Mouse (Mus musculus): ENCODE measurements at regions not wholly inside any gene's neighbourhood (a gene's known extent, or its start where the extent isn't known, plus 50 kb on each side); places are given as distances from the start of the nearest gene placed in this dataset.

DNA sequence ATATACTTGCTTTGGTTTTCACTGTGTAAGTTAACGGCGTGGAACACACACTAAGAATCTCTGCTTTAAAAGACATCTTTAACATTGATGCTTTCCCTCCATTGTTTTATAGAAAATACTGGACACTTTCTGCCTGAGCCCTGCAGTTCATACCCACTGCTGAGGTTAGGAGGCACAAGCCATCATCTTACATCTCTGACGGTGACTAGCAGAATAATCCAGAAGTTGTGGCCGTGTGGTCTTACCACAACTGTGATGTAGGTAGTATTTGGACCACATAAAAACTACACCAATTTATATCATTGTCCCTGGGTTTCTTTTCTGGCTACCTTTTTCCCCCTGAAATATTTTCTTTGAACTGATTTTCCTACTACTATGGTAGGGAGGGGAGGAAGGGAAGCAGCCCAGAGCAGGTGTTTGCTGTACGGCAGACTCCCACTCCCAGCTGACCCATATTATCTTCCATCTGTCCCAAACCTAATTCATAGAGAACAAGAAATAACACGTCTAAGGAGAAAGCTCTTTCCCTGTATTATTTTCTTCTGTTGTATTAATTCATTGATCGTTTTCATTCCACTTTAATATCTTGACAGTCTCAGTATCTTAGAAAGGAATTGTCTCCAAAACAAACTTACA is 180.1 kb upstream of the Atp2b1 start:
- TF ChIP-seq CTCF (IDR thresholded peaks at IDR 0.05; ENCODE audit: low read depth) (no peak), EP300 (IDR thresholded peaks at IDR 0.05; ENCODE audit: low read depth) (no peak)

Data from heart, postnatal 0 days (tissue).